22 mouse cellular contexts compared by ENCODE assay signal in the genomic region with DNA sequence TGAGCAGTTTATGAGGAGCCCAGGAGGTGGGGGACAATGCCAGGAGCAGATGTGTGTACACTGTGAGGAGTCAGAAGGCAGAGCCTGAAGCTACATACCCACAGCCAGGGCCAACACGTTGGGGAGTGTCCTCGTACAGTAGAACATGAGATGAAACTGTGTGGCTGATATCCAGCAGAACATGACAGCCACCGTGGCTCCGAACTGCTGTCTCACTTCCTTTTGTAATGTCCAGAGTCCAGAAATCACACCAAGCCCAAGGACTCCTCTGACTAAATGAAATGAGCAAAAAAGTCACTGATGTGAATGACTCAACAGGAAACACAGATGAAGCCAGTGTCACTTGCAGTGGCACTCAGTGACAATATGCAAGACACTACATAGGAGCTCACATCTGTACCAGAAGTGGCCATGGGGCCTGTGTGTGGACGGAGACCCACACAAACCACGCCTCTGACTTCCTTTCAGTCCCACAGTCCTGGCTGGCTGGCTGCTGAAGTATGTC. TPM values are rescaled to one million over a fixed set of nuclear protein-coding genes. Genes with fewer than 3 reads are reported as not detected.
DNase-seq lines count a peak whose midpoint lies in the region; ATAC-seq and TF ChIP-seq lines count a peak whose summit lies in the region.
"Had no signal": no experiment of that assay in that cellular context is flagged by ENCODE, and none has a peak within 500 bp of the region (broad histone marks: within the 10 kb centered on the region; RNA-seq: fewer than 3 reads in every experiment).

No protein-coding gene starts in this region.

- peaks cover 16% of the 10 kb centered on the region for H3K36me3 ChIP-seq in liver, embryonic 11.5 days (ENCODE audit: control insufficient read depth, insufficient read depth, low read length)
- peaks cover 16% of the 10 kb centered on the region for H3K36me3 ChIP-seq in liver, postnatal 0 days (replicated peaks; ENCODE audit: insufficient read depth, low read length)
- no peaks in the 10 kb centered on the region for H3K36me3 ChIP-seq in hindbrain, embryonic 11.5 days (ENCODE audit: control insufficient read depth, insufficient read depth, low read length)

- peak; percentile 32 for DNase-seq in adrenal gland, postnatal 14 days
- DNase-seq in adrenal gland, postnatal 4 days (ENCODE audit: low spot score in 2 of 2), result no peak
- no peak for DNase-seq in liver, embryonic 11.5 days (ENCODE audit: low spot score)
- no peak for DNase-seq in liver, postnatal 0 days
- DNase-seq in 416B (ENCODE audit: low read depth), result peak; percentile 95
- DNase-seq in hindbrain, embryonic 11.5 days (ENCODE audit: low spot score), result no peak
- DNase-seq: adrenal gland, adult 8-10 months; cerebellum, adult 2 months; cerebellum, postnatal 14 days; forebrain, postnatal 0 days; gastrocnemius, postnatal 14 days; heart, postnatal 36 days; kidney, adult 11 months had no signal

- no peak overlapping the region for H3K4me3 ChIP-seq in liver, embryonic 11.5 days (ENCODE audit: low read depth, low read length)
- no peak overlapping the region for H3K4me3 ChIP-seq in liver, postnatal 0 days (ENCODE audit: low read depth, low read length)
- H3K4me3 ChIP-seq in hindbrain, embryonic 11.5 days (ENCODE audit: low read depth, low read length), result no peak overlapping the region
- H3K4me3 ChIP-seq: embryonic facial prominence, embryonic 10.5 days; forebrain, embryonic 13.5 days; heart, embryonic 13.5 days; hindbrain, embryonic 13.5 days had no signal

- no peak overlapping the region for H3K4me2 ChIP-seq in liver, embryonic 11.5 days
- H3K4me2 ChIP-seq in liver, postnatal 0 days (ENCODE audit: low read depth, low read length), result no peak overlapping the region
- no peak overlapping the region for H3K4me2 ChIP-seq in hindbrain, embryonic 11.5 days (replicated peaks; ENCODE audit: low read depth, low read length)
- H3K4me2 ChIP-seq: forebrain, embryonic 13.5 days; heart, embryonic 13.5 days; hindbrain, embryonic 13.5 days had no signal

- WGBS in liver, embryonic 11.5 days, result 71% methylated on average over 6 of the region's 6 CpGs
- WGBS in liver, postnatal 0 days (ENCODE audit: insufficient replicate concordance), result 52% methylated on average over 6 of the region's 6 CpGs
- WGBS in hindbrain, embryonic 11.5 days, result 87% methylated on average over 6 of the region's 6 CpGs

- H3K4me1 ChIP-seq in liver, embryonic 11.5 days (replicated peaks; ENCODE audit: control insufficient read depth, insufficient read depth, low read length), result no peaks in the 10 kb centered on the region
- peaks cover 9% of the 10 kb centered on the region for H3K4me1 ChIP-seq in liver, postnatal 0 days (ENCODE audit: insufficient read depth)
- H3K4me1 ChIP-seq in hindbrain, embryonic 11.5 days (replicated peaks; ENCODE audit: control insufficient read depth, insufficient read depth, low read length), result peaks cover 1% of the 10 kb centered on the region

- 0 out of 2 replicates have a peak overlapping the region, but pooled peaks have one; percentile 21 for H3K27ac ChIP-seq in liver, embryonic 11.5 days (ENCODE audit: low read depth, low read length)
- no peak overlapping the region for H3K27ac ChIP-seq in liver, postnatal 0 days (ENCODE audit: low read depth)
- no peak overlapping the region for H3K27ac ChIP-seq in hindbrain, embryonic 11.5 days (ENCODE audit: low read depth, low read length)
- H3K27ac ChIP-seq: embryonic facial prominence, embryonic 10.5 days; forebrain, embryonic 13.5 days; heart, embryonic 13.5 days; hindbrain, embryonic 13.5 days had no signal

- H3K27me3 ChIP-seq in liver, embryonic 11.5 days (replicated peaks; ENCODE audit: control insufficient read depth, insufficient read depth, low read length), result no peaks in the 10 kb centered on the region
- no peaks in the 10 kb centered on the region for H3K27me3 ChIP-seq in liver, postnatal 0 days (ENCODE audit: insufficient read depth, low read length)
- no peaks in the 10 kb centered on the region for H3K27me3 ChIP-seq in hindbrain, embryonic 11.5 days (ENCODE audit: control insufficient read depth, insufficient read depth, low read length)
- H3K27me3 ChIP-seq: CH12.LX; forebrain, embryonic 13.5 days; heart, embryonic 13.5 days; hindbrain, embryonic 13.5 days; Patski had no signal

- no peak overlapping the region for H3K9ac ChIP-seq in liver, embryonic 11.5 days (ENCODE audit: low read depth, low read length)
- no peak overlapping the region for H3K9ac ChIP-seq in liver, postnatal 0 days (replicated peaks)
- H3K9ac ChIP-seq in hindbrain, embryonic 11.5 days (ENCODE audit: low read depth, low read length), result no peak overlapping the region
- H3K9ac ChIP-seq: forebrain, embryonic 13.5 days; forebrain, postnatal 0 days; heart, embryonic 13.5 days; hindbrain, embryonic 13.5 days had no signal

- TF ChIP-seq CTCF in liver, postnatal 0 days (IDR thresholded peaks at IDR 0.05; ENCODE audit: low read depth), result no peak

- no peak for TF ChIP-seq EP300 in liver, postnatal 0 days (IDR thresholded peaks at IDR 0.05; ENCODE audit: low read depth)

- no peak for ATAC-seq in liver, embryonic 11.5 days (replicated peaks; ENCODE audit: low FRiP score)
- no peak for ATAC-seq in liver, postnatal 0 days
- ATAC-seq in granulocyte monocyte progenitor cell, adult 5-6 weeks (replicated peaks; ENCODE audit: poor library complexity, severe bottlenecking), result peak; percentile 33
- no peak for ATAC-seq in hindbrain, embryonic 11.5 days (ENCODE audit: low FRiP score)
- no peak for ATAC-seq in inflammation-experienced regulatory T-cells, adult 6 months
- ATAC-seq: activated CD4-positive, CD25-positive, alpha-beta regulatory T cell, adult 4 months; forebrain, embryonic 13.5 days; forebrain, postnatal 0 days; Patski had no signal

- no peaks in the 10 kb centered on the region for H3K9me3 ChIP-seq in liver, embryonic 11.5 days (ENCODE audit: control insufficient read depth, low read length)
- no peaks in the 10 kb centered on the region for H3K9me3 ChIP-seq in liver, postnatal 0 days (ENCODE audit: low read length)
- no peaks in the 10 kb centered on the region for H3K9me3 ChIP-seq in hindbrain, embryonic 11.5 days (ENCODE audit: control insufficient read depth, low read length)
- H3K9me3 ChIP-seq: embryonic facial prominence, embryonic 10.5 days; forebrain, embryonic 13.5 days; heart, embryonic 13.5 days; hindbrain, embryonic 13.5 days had no signal

RNA-seq across cellular contexts. Expression of gene Alg12, which starts 3.9 kb away (rescaled TPM):
- 14.3 and 14.8 TPM in 2 replicates for total RNA-seq in adrenal gland, postnatal 14 days (2021)
- 10 to 100 TPM; 15.8 to 16.6 TPM for total RNA-seq in adrenal gland, postnatal 4 days (2021)
- 13.9 and 14.2 TPM in 2 replicates for polyA plus RNA-seq in liver, embryonic 11.5 days (2014; fragmentation: Nextera tagmentation; extraction: Ambion mirVana)
- 3.6 and 3.7 TPM in 2 replicates for polyA plus RNA-seq in liver, postnatal 0 days (2015; fragmentation: Nextera tagmentation; extraction: Ambion mirVana)
- total RNA-seq in granulocyte monocyte progenitor cell, adult 5-6 weeks (2014; fragmentation: Nextera tagmentation), result 12.9 and 14.2 TPM in 2 replicates
- 3.5 and 11.6 TPM in 2 replicates for total RNA-seq in granulocyte monocyte progenitor cell, adult 5-6 weeks (2017)
- polyA plus RNA-seq in hindbrain, embryonic 11.5 days (2014; fragmentation: Nextera tagmentation; extraction: Ambion mirVana), result 10.6 and 11.5 TPM in 2 replicates
- polyA plus RNA-seq in inflammation-experienced regulatory T-cells, adult 6 months (2017; shearing (Covaris generic)), result 10 to 100 TPM; 12.8 to 22.4 (median 15.8) TPM

RNA-seq across cellular contexts. Expression of gene Creld2, which starts 4.2 kb away (rescaled TPM):
- 33.0 and 35.0 TPM in 2 replicates for total RNA-seq in adrenal gland, postnatal 14 days (2021)
- 10 to 100 TPM; 28.0 to 36.1 TPM for total RNA-seq in adrenal gland, postnatal 4 days (2021)
- polyA plus RNA-seq in liver, embryonic 11.5 days (2014; fragmentation: Nextera tagmentation; extraction: Ambion mirVana), result 107 and 109 TPM in 2 replicates
- polyA plus RNA-seq in liver, postnatal 0 days (2015; fragmentation: Nextera tagmentation; extraction: Ambion mirVana), result 32.9 and 33.1 TPM in 2 replicates
- total RNA-seq in granulocyte monocyte progenitor cell, adult 5-6 weeks (2014; fragmentation: Nextera tagmentation), result 72.9 and 76.0 TPM in 2 replicates
- total RNA-seq in granulocyte monocyte progenitor cell, adult 5-6 weeks (2017), result 138 and 139 TPM in 2 replicates
- 85.3 and 89.5 TPM in 2 replicates for polyA plus RNA-seq in hindbrain, embryonic 11.5 days (2014; fragmentation: Nextera tagmentation; extraction: Ambion mirVana)
- 10 to 100 TPM; 22.9 to 40.9 (median 28.4) TPM for polyA plus RNA-seq in inflammation-experienced regulatory T-cells, adult 6 months (2017; shearing (Covaris generic))

RNA-seq across cellular contexts. Expression of gene Pim3, which starts 46.7 kb away (rescaled TPM):
- 70.9 and 76.5 TPM in 2 replicates for total RNA-seq in adrenal gland, postnatal 14 days (2021)
- total RNA-seq in adrenal gland, postnatal 4 days (2021), result 10 to 100 TPM; 45.9 to 48.8 TPM
- 34.0 and 35.9 TPM in 2 replicates for polyA plus RNA-seq in liver, embryonic 11.5 days (2014; fragmentation: Nextera tagmentation; extraction: Ambion mirVana)
- 18.4 and 34.2 TPM in 2 replicates for polyA plus RNA-seq in liver, postnatal 0 days (2015; fragmentation: Nextera tagmentation; extraction: Ambion mirVana)
- 13.8 and 14.6 TPM in 2 replicates for total RNA-seq in granulocyte monocyte progenitor cell, adult 5-6 weeks (2014; fragmentation: Nextera tagmentation)
- 13.0 and 21.3 TPM in 2 replicates for total RNA-seq in granulocyte monocyte progenitor cell, adult 5-6 weeks (2017)
- polyA plus RNA-seq in hindbrain, embryonic 11.5 days (2014; fragmentation: Nextera tagmentation; extraction: Ambion mirVana), result 31.6 and 35.6 TPM in 2 replicates
- polyA plus RNA-seq in inflammation-experienced regulatory T-cells, adult 6 months (2017; shearing (Covaris generic)), result 1 to 10 TPM; 3.0 to 4.1 (median 4.0) TPM

Comparison
In these comparisons a context has a peak if more than half of its experiments do, and no peak if none do; other contexts are left out.
1. DNase-seq: peak in adrenal gland, postnatal 14 days (single experiment) and 416B (single experiment); none in adrenal gland, postnatal 4 days (0 of 2), liver, embryonic 11.5 days (single experiment), liver, postnatal 0 days (single experiment) and hindbrain, embryonic 11.5 days (single experiment).